Mouse (Mus musculus): ENCODE measurements around the gene Ing3. TPM values are rescaled to one million over a fixed set of nuclear protein-coding genes. Genes with fewer than 3 reads are reported as not detected.

The Ing3 gene
- polyA plus RNA-seq, 1 experiment from 2014 or later = 36.6 TPM

DNA sequence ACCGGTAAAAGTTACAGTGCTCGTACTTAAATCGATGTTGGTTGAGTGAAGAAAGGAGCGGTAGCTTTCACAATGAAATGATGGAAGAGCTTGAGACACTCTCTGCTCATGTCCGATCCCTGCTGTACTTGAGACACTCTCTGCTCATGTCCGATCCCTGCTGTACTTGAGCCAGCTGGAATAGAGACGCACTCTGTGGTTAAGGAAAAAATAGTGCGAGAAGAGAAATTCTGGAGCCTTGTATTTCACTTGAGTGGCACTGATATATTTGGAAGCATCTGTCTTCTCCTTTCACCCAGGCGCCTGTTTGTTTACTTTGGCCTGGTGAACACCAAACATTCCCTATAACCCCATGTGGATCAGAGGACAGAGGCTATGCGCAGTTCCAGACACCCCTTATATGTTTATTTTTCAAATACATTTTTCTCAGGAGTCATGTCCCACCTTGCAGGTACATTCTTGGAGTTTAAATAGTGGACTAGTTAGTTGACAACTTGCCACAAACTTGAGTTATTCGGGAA, 61.5 kb downstream of the Ing3 start:
- no peak overlapping the region for H3K9ac ChIP-seq
- no peaks in the 10 kb centered on the region for H3K27me3 ChIP-seq
- H3K4me1 ChIP-seq (replicated peaks) = no peaks in the 10 kb centered on the region
- H3K27ac ChIP-seq = no peak overlapping the region
- no peaks in the 10 kb centered on the region for H3K9me3 ChIP-seq (replicated peaks)
- ATAC-seq (replicated peaks; ENCODE audit: insufficient number of reproducible peaks, insufficient read depth, low FRiP score, low read depth) = no peak
- H3K36me3 ChIP-seq = no peaks in the 10 kb centered on the region
- no peak overlapping the region for H3K4me3 ChIP-seq
- WGBS = 84% methylated on average over 11 of the region's 11 CpGs
- H3K4me2 ChIP-seq = no peak overlapping the region

DNA sequence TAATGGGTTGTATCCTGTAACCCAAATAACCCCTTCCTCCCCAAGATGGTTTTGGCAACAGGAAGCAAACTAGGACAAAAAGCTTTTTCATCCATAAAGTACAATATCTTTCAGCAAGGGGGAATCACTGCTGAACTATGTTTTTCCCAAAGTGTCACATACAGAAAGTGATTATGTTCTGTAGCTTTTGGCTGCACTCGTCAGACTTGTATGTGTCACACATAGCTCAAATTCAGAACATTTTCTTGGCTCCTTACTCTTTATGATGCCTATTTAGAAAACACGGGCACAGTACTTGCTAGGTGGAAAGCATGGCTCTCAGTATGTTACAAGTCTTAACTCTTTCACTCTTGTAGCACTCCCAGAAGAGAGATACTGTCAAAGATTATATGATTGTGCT, 62.2 kb downstream of the Ing3 start:
- 53% methylated on average over 2 of the region's 2 CpGs for WGBS
- no peak for ATAC-seq (replicated peaks; ENCODE audit: insufficient number of reproducible peaks, insufficient read depth, low FRiP score, low read depth)
- no peak overlapping the region for H3K4me3 ChIP-seq
- no peaks in the 10 kb centered on the region for H3K4me1 ChIP-seq (replicated peaks)
- H3K27ac ChIP-seq = no peak overlapping the region
- no peak overlapping the region for H3K4me2 ChIP-seq
- H3K27me3 ChIP-seq = no peaks in the 10 kb centered on the region
- no peaks in the 10 kb centered on the region for H3K9me3 ChIP-seq (replicated peaks)
- H3K9ac ChIP-seq = no peak overlapping the region
- H3K36me3 ChIP-seq = no peaks in the 10 kb centered on the region

GRCm38 (mm10) chr6:22012099-22012498, 62.7 kb downstream of the Ing3 start:
- ATAC-seq (replicated peaks; ENCODE audit: insufficient number of reproducible peaks, insufficient read depth, low FRiP score, low read depth) = no peak
- H3K9ac ChIP-seq = no peak overlapping the region
- WGBS = 65% methylated on average over 5 of the region's 5 CpGs
- H3K27ac ChIP-seq = no peak overlapping the region
- no peaks in the 10 kb centered on the region for H3K4me1 ChIP-seq (replicated peaks)
- no peaks in the 10 kb centered on the region for H3K36me3 ChIP-seq
- H3K4me2 ChIP-seq = no peak overlapping the region
- H3K4me3 ChIP-seq = no peak overlapping the region
- no peaks in the 10 kb centered on the region for H3K9me3 ChIP-seq (replicated peaks)
- H3K27me3 ChIP-seq = no peaks in the 10 kb centered on the region

DNA sequence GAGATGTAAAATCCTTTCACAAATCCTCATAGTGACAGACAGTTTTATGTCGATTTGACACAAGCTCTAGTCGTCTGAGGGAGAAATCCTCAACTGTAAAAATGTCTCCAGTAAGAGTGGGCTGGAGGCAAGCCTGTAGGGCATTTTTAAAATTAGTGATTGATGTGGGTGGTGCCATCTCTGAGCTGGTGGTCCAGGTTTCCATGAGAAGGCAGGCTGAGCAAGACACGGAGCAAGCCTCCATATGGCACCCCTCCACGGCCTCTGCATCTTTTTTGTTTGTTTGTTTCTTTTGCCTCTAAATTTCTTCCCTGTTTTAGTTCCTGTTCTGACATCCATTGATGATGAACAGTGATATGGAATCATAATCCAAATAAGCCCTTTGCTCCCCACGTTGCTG, 63.1 kb downstream of the Ing3 start:
- H3K4me1 ChIP-seq (replicated peaks) = no peaks in the 10 kb centered on the region
- WGBS = 72% methylated on average over 5 of the region's 5 CpGs
- no peak overlapping the region for H3K9ac ChIP-seq
- no peak overlapping the region for H3K27ac ChIP-seq
- H3K27me3 ChIP-seq = no peaks in the 10 kb centered on the region
- no peak overlapping the region for H3K4me2 ChIP-seq
- H3K36me3 ChIP-seq = no peaks in the 10 kb centered on the region
- no peak overlapping the region for H3K4me3 ChIP-seq
- no peaks in the 10 kb centered on the region for H3K9me3 ChIP-seq (replicated peaks)
- no peak for ATAC-seq (replicated peaks; ENCODE audit: insufficient number of reproducible peaks, insufficient read depth, low FRiP score, low read depth)

- Histone ChIP-seq H3K4me3 (no peak overlapping the region), H3K27me3 (no peaks in the 10 kb centered on the region), H3K9ac (no peak overlapping the region), H3K4me1 (replicated peaks) (0 out of 2 replicates have a peak, but pooled peaks cover 3% of the 10 kb centered on the region), H3K4me2 (no peak overlapping the region), H3K9me3 (replicated peaks) (no peaks in the 10 kb centered on the region), H3K36me3 (no peaks in the 10 kb centered on the region), H3K27ac (no peak overlapping the region)
- 86% methylated on average over 3 of the region's 3 CpGs for WGBS
- no peak for ATAC-seq (replicated peaks; ENCODE audit: insufficient number of reproducible peaks, insufficient read depth, low FRiP score, low read depth)
Measured at GRCm38 (mm10) chr6:22013394-22013793, 64.0 kb downstream of the Ing3 start.

- Histone ChIP-seq H3K9me3 (replicated peaks) (no peaks in the 10 kb centered on the region), H3K27ac (no peak overlapping the region), H3K4me1 (replicated peaks) (peaks cover 8% of the 10 kb centered on the region; the same call in 1 of the 2 replicates), H3K4me2 (no peak overlapping the region), H3K36me3 (no peaks in the 10 kb centered on the region), H3K4me3 (no peak overlapping the region), H3K9ac (no peak overlapping the region), H3K27me3 (no peaks in the 10 kb centered on the region)
- 86% methylated on average over 6 of the region's 6 CpGs for WGBS
- peak; percentile 20; the same call in 1 of the 2 replicates for ATAC-seq (replicated peaks; ENCODE audit: insufficient number of reproducible peaks, insufficient read depth, low FRiP score, low read depth)
Measured at GRCm38 (mm10) chr6:22014291-22014911, 65.0 kb downstream of the Ing3 start.

DNA sequence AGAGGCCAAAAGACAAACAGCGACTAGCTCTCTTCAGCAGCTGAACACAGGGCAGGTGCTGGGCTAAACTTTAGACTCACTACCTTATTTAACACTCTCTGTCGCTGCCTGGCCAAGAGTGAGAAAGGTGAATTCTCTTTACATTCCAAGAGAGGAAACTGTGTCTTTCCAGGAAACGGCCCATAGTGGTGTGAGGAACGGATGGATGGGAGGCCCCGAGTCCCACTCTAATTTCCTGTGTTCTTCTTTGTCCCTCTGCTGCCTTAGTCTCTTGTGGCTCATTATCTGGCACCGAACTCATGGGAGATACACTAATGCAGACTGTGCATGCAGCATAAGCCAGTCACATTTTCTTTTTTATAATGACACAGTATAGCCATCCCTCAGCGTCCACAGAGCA, 68.3 kb downstream of the Ing3 start:
- Histone ChIP-seq H3K4me3 (no peak overlapping the region), H3K4me2 (no peak overlapping the region), H3K4me1 (replicated peaks) (peaks cover 13% of the 10 kb centered on the region; the same call in 1 of the 2 replicates), H3K27me3 (no peaks in the 10 kb centered on the region), H3K9ac (no peak overlapping the region), H3K36me3 (no peaks in the 10 kb centered on the region), H3K9me3 (replicated peaks) (no peaks in the 10 kb centered on the region), H3K27ac (0 out of 2 replicates have a peak overlapping the region, but pooled peaks have one; percentile 9)
- ATAC-seq (replicated peaks; ENCODE audit: insufficient number of reproducible peaks, insufficient read depth, low FRiP score, low read depth) = no peak
- WGBS = 63% methylated on average over 7 of the region's 7 CpGs

GRCm38 (mm10) chr6:22018768-22019445, 69.5 kb downstream of the Ing3 start:
- 43% methylated on average over 8 of the region's 8 CpGs for WGBS
- Histone ChIP-seq H3K9me3 (replicated peaks) (no peaks in the 10 kb centered on the region), H3K4me1 (replicated peaks) (peaks cover 13% of the 10 kb centered on the region; the same call in 1 of the 2 replicates), H3K4me3 (no peak overlapping the region), H3K4me2 (no peak overlapping the region), H3K27ac (peak overlapping the region; percentile 55), H3K36me3 (no peaks in the 10 kb centered on the region), H3K9ac (no peak overlapping the region), H3K27me3 (no peaks in the 10 kb centered on the region)
- no peak for ATAC-seq (replicated peaks; ENCODE audit: insufficient number of reproducible peaks, insufficient read depth, low FRiP score, low read depth)

- Histone ChIP-seq H3K27me3 (no peaks in the 10 kb centered on the region), H3K9me3 (replicated peaks) (no peaks in the 10 kb centered on the region), H3K36me3 (no peaks in the 10 kb centered on the region), H3K4me2 (peak overlapping the region; percentile 6; the same call in 1 of the 2 replicates), H3K4me1 (replicated peaks) (peaks cover 13% of the 10 kb centered on the region; the same call in 1 of the 2 replicates), H3K9ac (no peak overlapping the region), H3K27ac (peak overlapping the region; percentile 55), H3K4me3 (no peak overlapping the region)
- 0 out of 2 replicates have a peak, but pooled peaks have one; percentile 43 for ATAC-seq (replicated peaks; ENCODE audit: insufficient number of reproducible peaks, insufficient read depth, low FRiP score, low read depth)
- WGBS = 38% methylated on average over 10 of the region's 10 CpGs
Measured at GRCm38 (mm10) chr6:22019637-22020036, 70.3 kb downstream of the Ing3 start.

DNA sequence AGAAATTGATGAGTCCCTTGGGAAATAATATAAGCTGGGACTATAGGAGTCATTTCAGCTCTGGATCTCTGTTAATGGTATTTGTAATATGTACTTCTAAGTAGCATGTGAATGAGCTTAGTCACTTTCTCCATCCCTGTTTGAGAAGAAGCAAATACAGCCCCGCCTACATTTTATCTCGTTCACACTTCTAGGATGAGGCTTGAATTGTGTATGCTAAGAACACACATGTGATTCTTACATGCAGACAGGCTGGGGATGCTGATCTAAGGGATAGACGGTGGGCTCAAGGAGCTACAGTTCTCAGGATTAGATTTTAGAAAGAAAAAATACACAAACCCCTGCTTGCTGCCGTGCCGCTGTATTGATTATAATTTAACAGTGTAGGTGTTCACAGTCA, 71.3 kb downstream of the Ing3 start:
- Histone ChIP-seq H3K27me3 (no peaks in the 10 kb centered on the region), H3K9ac (no peak overlapping the region), H3K4me2 (no peak overlapping the region), H3K4me1 (replicated peaks) (peaks cover 13% of the 10 kb centered on the region; the same call in 1 of the 2 replicates), H3K9me3 (replicated peaks) (no peaks in the 10 kb centered on the region), H3K4me3 (no peak overlapping the region), H3K27ac (no peak overlapping the region), H3K36me3 (no peaks in the 10 kb centered on the region)
- 77% methylated on average over 5 of the region's 5 CpGs for WGBS
- ATAC-seq (replicated peaks; ENCODE audit: insufficient number of reproducible peaks, insufficient read depth, low FRiP score, low read depth) = no peak

DNA sequence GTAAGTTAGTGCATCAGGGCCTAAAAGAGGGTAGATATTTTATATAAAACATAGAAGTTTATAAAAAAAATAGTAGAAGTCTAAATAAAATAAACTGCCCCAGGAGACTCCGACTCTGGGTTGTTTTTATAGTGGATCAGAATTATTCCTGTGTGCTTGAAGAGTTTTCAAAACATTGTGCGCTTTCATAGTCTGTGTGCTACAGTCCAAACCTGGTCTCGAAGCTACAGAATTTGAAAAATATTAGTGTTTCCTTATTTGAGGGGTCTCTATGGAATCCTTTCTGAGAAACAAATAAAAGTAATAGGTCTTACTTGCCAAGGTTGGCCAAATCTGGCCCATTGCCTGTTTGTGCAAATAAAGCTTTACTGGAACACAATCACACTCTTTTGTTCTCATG, 71.9 kb downstream of the Ing3 start:
- ATAC-seq (replicated peaks; ENCODE audit: insufficient number of reproducible peaks, insufficient read depth, low FRiP score, low read depth) = no peak
- H3K4me3 ChIP-seq = no peak overlapping the region
- H3K4me1 ChIP-seq (replicated peaks) = peaks cover 13% of the 10 kb centered on the region; the same call in 1 of the 2 replicates
- no peak overlapping the region for H3K27ac ChIP-seq
- 85% methylated on average over 3 of the region's 3 CpGs for WGBS
- no peaks in the 10 kb centered on the region for H3K27me3 ChIP-seq
- H3K36me3 ChIP-seq = no peaks in the 10 kb centered on the region
- H3K4me2 ChIP-seq = no peak overlapping the region
- H3K9ac ChIP-seq = no peak overlapping the region
- H3K9me3 ChIP-seq (replicated peaks) = no peaks in the 10 kb centered on the region

Data from heart, embryonic 15.5 days (tissue).